Mouse (Mus musculus): ENCODE measurements around the gene Nacc1.

- TF ChIP-seq POLR2A (IDR thresholded peaks at IDR 0.05; ENCODE audit: control insufficient read depth, extremely low read depth, insufficient read depth, low read length, poor library complexity) (no peak), CTCF (IDR thresholded peaks at IDR 0.05; ENCODE audit: borderline replicate concordance, control insufficient read depth, extremely low read depth, insufficient read depth, low read length, poor library complexity) (no peak)
Measured at GRCm38 (mm10) chr8:84730541-84731370, 43.1 kb upstream of the Nacc1 start.

Measured in thymus, adult 2 months (tissue).